ENCODE assay signal across 28 mouse cellular contexts in the genomic region with DNA sequence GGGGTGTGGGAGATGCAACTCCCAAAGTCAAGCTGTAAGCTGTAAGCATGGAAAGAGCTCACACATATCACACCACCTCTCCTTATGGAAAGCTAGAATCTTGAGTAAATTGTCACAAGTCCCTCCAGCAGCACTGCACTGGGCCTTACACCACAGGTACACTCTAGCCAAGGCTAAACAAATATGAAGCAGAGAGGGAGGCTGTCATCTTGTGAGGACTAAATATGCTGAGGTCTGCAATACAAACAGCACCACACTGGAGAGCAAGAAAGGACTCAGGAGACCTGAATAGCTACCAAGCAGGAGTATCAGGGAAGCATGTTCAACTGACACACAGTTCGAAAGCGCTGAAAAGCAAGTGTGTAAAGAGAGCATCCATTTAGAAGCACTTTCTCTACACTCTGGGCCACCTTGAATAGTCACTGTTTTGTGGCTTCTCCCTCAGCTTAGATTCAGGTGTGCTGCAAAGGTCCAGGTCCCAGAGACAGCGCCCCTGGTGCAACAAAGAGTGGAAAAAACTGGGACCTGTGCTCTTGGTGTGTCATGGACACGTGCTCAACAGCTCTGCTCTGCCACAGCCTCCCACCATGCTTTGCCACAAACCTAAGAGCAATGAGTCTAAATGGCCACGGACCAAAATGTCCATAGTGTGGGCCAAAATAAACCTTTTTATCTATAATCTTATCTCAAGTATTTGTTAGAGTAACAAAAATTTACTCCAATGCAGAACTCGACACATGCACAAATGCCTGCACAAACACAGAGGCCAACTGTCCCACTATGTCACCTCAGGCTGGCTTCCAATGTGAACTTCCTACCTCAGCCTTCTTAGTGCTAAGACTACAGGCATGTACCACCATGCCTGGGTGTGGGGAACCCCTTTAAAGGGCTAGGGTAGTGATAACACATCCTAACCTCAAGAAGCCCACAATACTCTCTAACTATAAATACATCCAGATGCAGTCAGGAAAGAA. TPM values are rescaled to one million over a fixed set of nuclear protein-coding genes. Genes with fewer than 3 reads are reported as not detected.
DNase-seq lines count a peak whose midpoint lies in the region; ATAC-seq and TF ChIP-seq lines count a peak whose summit lies in the region.
"Had no signal": no experiment of that assay in that cellular context is flagged by ENCODE, and none has a peak within 500 bp of the region (broad histone marks: within the 10 kb centered on the region; RNA-seq: fewer than 3 reads in every experiment).

No protein-coding gene starts in this region.

- 74% methylated on average over 6 of the region's 6 CpGs for WGBS in liver, embryonic 12.5 days (ENCODE audit: insufficient replicate concordance)
- WGBS in liver, embryonic 11.5 days: 83% methylated on average over 6 of the region's 6 CpGs
- 86% methylated on average over 6 of the region's 6 CpGs for WGBS in bone marrow, adult 2 months

- H3K27me3 ChIP-seq in liver, embryonic 12.5 days (replicated peaks): no peaks in the 10 kb centered on the region
- no peaks in the 10 kb centered on the region for H3K27me3 ChIP-seq in liver, embryonic 11.5 days (replicated peaks; ENCODE audit: control insufficient read depth, insufficient read depth, low read length)
- H3K27me3 ChIP-seq: CH12.LX; forebrain, embryonic 12.5 days; hindbrain, embryonic 13.5 days; limb, embryonic 12.5 days; midbrain, embryonic 12.5 days; Patski had no signal

- H3K27ac ChIP-seq in liver, embryonic 12.5 days: peak overlapping the region; percentile 68
- H3K27ac ChIP-seq in liver, embryonic 11.5 days (ENCODE audit: low read depth, low read length): no peak overlapping the region
- peak overlapping the region; percentile 9; the same call in 1 of the 2 replicates for H3K27ac ChIP-seq in bone marrow, adult 2 months (ENCODE audit: control insufficient read depth, insufficient read depth, low read depth, low read length, poor library complexity)
- H3K27ac ChIP-seq: forebrain, embryonic 12.5 days; heart, adult 2 months; hindbrain, embryonic 13.5 days; left cerebral cortex, adult 2 months; limb, embryonic 12.5 days; midbrain, embryonic 12.5 days had no signal

- H3K4me2 ChIP-seq in liver, embryonic 12.5 days: no peak overlapping the region
- no peak overlapping the region for H3K4me2 ChIP-seq in liver, embryonic 11.5 days
- H3K4me2 ChIP-seq: forebrain, embryonic 12.5 days; hindbrain, embryonic 13.5 days; limb, embryonic 12.5 days; midbrain, embryonic 12.5 days had no signal

- ATAC-seq in liver, embryonic 12.5 days: no peak
- ATAC-seq in liver, embryonic 11.5 days (replicated peaks; ENCODE audit: low FRiP score): no peak
- ATAC-seq in erythroblast, adult 5-6 weeks (replicated peaks; ENCODE audit: low FRiP score, poor library complexity, severe bottlenecking): no peak
- ATAC-seq: intestine, embryonic 16.5 days; Patski had no signal

- DNase-seq in heart, adult 11 months: peak; percentile 87
- DNase-seq in heart, postnatal 10 days: no peak
- DNase-seq in liver, embryonic 11.5 days (ENCODE audit: low spot score): no peak
- peak; percentile 15 for DNase-seq in naive thymus-derived CD4-positive, alpha-beta T cell, adult 2 months (ENCODE audit: low read depth)
- DNase-seq in cerebellum, postnatal 25 days: no peak
- DNase-seq: adrenal gland, postnatal 10 days; cerebellum, adult 11 months; cerebellum, postnatal 10 days; gastrocnemius, postnatal 14 days; heart, adult 2 months; heart, postnatal 4 days; kidney, postnatal 14 days; layer of hippocampus, adult 9-11 months; lung, adult 18-20 months; thymus, adult 18-20 months; thymus, postnatal 25 days had no signal

- no peak for TF ChIP-seq POLR2A in bone marrow, adult 2 months (IDR thresholded peaks at IDR 0.05; ENCODE audit: borderline replicate concordance, control insufficient read depth, low read depth, low read length)

- no peak overlapping the region for H3K4me3 ChIP-seq in liver, embryonic 12.5 days
- no peak overlapping the region for H3K4me3 ChIP-seq in liver, embryonic 11.5 days (ENCODE audit: low read depth, low read length)
- no peak overlapping the region for H3K4me3 ChIP-seq in bone marrow, adult 2 months (replicated peaks; ENCODE audit: control insufficient read depth, low read depth, low read length)
- H3K4me3 ChIP-seq: forebrain, embryonic 12.5 days; heart, adult 2 months; hindbrain, embryonic 13.5 days; left cerebral cortex, adult 2 months; limb, embryonic 12.5 days; midbrain, embryonic 12.5 days had no signal

- H3K4me1 ChIP-seq in liver, embryonic 12.5 days: peaks cover 95% of the 10 kb centered on the region
- peaks cover 58% of the 10 kb centered on the region for H3K4me1 ChIP-seq in liver, embryonic 11.5 days (replicated peaks; ENCODE audit: control insufficient read depth, insufficient read depth, low read length)
- H3K4me1 ChIP-seq in bone marrow, adult 2 months (ENCODE audit: control insufficient read depth, insufficient read depth, low read length): peaks cover 12% of the 10 kb centered on the region
- H3K4me1 ChIP-seq: forebrain, embryonic 12.5 days; hindbrain, embryonic 13.5 days; limb, embryonic 12.5 days; midbrain, embryonic 12.5 days had no signal

- intact Hi-C loops in heart, postnatal 10 days (cut with DNase I): no loop called here

- peaks cover 12% of the 10 kb centered on the region for H3K36me3 ChIP-seq in liver, embryonic 12.5 days
- H3K36me3 ChIP-seq in liver, embryonic 11.5 days (ENCODE audit: control insufficient read depth, insufficient read depth, low read length): no peaks in the 10 kb centered on the region
- H3K36me3 ChIP-seq: forebrain, embryonic 12.5 days; hindbrain, embryonic 13.5 days; limb, embryonic 12.5 days; midbrain, embryonic 12.5 days had no signal

- no peaks in the 10 kb centered on the region for H3K9me3 ChIP-seq in liver, embryonic 12.5 days (replicated peaks)
- no peaks in the 10 kb centered on the region for H3K9me3 ChIP-seq in liver, embryonic 11.5 days (ENCODE audit: control insufficient read depth, low read length)
- H3K9me3 ChIP-seq: forebrain, embryonic 12.5 days; G1E; hindbrain, embryonic 13.5 days; limb, embryonic 12.5 days; midbrain, embryonic 12.5 days had no signal

- 0 out of 2 replicates have a peak overlapping the region, but pooled peaks have one; percentile 30 for H3K9ac ChIP-seq in liver, embryonic 12.5 days
- H3K9ac ChIP-seq in liver, embryonic 11.5 days (ENCODE audit: low read depth, low read length): no peak overlapping the region
- H3K9ac ChIP-seq: forebrain, embryonic 12.5 days; hindbrain, embryonic 13.5 days; limb, embryonic 12.5 days; midbrain, embryonic 12.5 days had no signal

- TF ChIP-seq CTCF in bone marrow, adult 2 months (IDR thresholded peaks at IDR 0.05; ENCODE audit: control insufficient read depth, insufficient read depth, low read length): no peak

RNA-seq across cellular contexts. Expression of gene Tmem131, which starts 14.8 kb away (rescaled TPM):
- 10 to 100 TPM; 44.1 to 44.8 TPM for total RNA-seq in heart, postnatal 10 days (2021)
- polyA plus RNA-seq in liver, embryonic 12.5 days (2016; fragmentation: Nextera tagmentation; extraction: Ambion mirVana): 14.9 and 15.4 TPM in 2 replicates
- 19.1 and 19.8 TPM in 2 replicates for polyA plus RNA-seq in liver, embryonic 11.5 days (2014; fragmentation: Nextera tagmentation; extraction: Ambion mirVana)
- 14.3 and 46.6 TPM in 2 replicates for polyA plus RNA-seq in bone marrow, adult 2 months (2011; ENCODE audit: insufficient read depth, insufficient read length, low replicate concordance, missing spikeins)
- 214 and 220 TPM in 2 replicates for total RNA-seq in erythroblast, adult 5-6 weeks (2015; ENCODE audit: low replicate concordance)
- 159 and 168 TPM in 2 replicates for total RNA-seq in erythroblast, adult 5-6 weeks (2017; ENCODE audit: low replicate concordance)

Comparison
In these comparisons a context has a peak if more than half of its experiments do, and no peak if none do; other contexts are left out.
1. DNase-seq: peak in heart, adult 11 months (single experiment) and naive thymus-derived CD4-positive, alpha-beta T cell, adult 2 months (single experiment); none in heart, postnatal 10 days (0 of 2), liver, embryonic 11.5 days (single experiment) and cerebellum, postnatal 25 days (0 of 2).